Mouse (Mus musculus) ES-Bruce4 (cell line): ENCODE measurements at regions not wholly inside any gene's neighbourhood (a gene's known extent, or its start where the extent isn't known, plus 50 kb on each side); places are given as distances from the start of the nearest gene placed in this dataset.
A peak's percentile ranks its signal among the peaks of the same experiment; 100 is the strongest.

ENCODE experiments used
- H3K27ac ChIP-seq: 2 replicates; pipeline ENCODE4 v1.5.1; 2012; ENCODE audit warnings: low read length, inconsistent platforms; ENCODE audit not compliant: insufficient read depth
- H3K27me3 ChIP-seq: 2 replicates; pipeline ENCODE4 v1.6.1; 2012; ENCODE audit warnings: mild to moderate bottlenecking, low read length, inconsistent platforms; ENCODE audit not compliant: control insufficient read depth, poor library complexity, insufficient read depth, severe bottlenecking
- H3K36me3 ChIP-seq: 2 replicates; pipeline ENCODE4 v1.6.1; 2012; ENCODE audit warnings: inconsistent platforms, mild to moderate bottlenecking, low read length, moderate library complexity; ENCODE audit not compliant: control insufficient read depth, poor library complexity, insufficient read depth, severe bottlenecking
- H3K4me1 ChIP-seq: one replicate; pipeline ENCODE4 v1.8.1; 2011; ENCODE audit warnings: low read length; ENCODE audit not compliant: control insufficient read depth, insufficient read depth
- H3K4me3 ChIP-seq: 2 replicates; pipeline ENCODE4 v1.5.1; 2011; ENCODE audit warnings: low read depth, mild to moderate bottlenecking, low read length
- H3K9ac ChIP-seq: 2 replicates; pipeline ENCODE4 v1.6.1; 2012; ENCODE audit warnings: low read depth, mild to moderate bottlenecking, inconsistent platforms; ENCODE audit not compliant: poor library complexity, severe bottlenecking
- H3K9me3 ChIP-seq: replicated peaks from 2 replicates; pipeline ENCODE4 v1.6.1; 2012; ENCODE audit warnings: mild to moderate bottlenecking, low read length, inconsistent platforms; ENCODE audit not compliant: control insufficient read depth, poor library complexity, insufficient read depth, severe bottlenecking
- CTCF ChIP-seq: IDR thresholded peaks from one replicate; pipeline ENCODE4 v1.8.1; 2011; ENCODE audit warnings: low read depth, low read length
- EP300 ChIP-seq: IDR thresholded peaks from 2 replicates; pipeline ENCODE4 v1.6.1; 2011; ENCODE audit warnings: low read depth, low read length; ENCODE audit not compliant: insufficient read depth
- POLR2A ChIP-seq: IDR thresholded peaks from one replicate; pipeline ENCODE4 v1.8.1; 2011; ENCODE audit warnings: low read length; ENCODE audit not compliant: insufficient read depth

GRCm38 (mm10) chr12:79955501-79955900 is 157.3 kb downstream of the Zfp36l1 start:
- Histone ChIP-seq H3K4me1 (no peaks in the 10 kb centered on the region), H3K9ac (no peak overlapping the region), H3K27me3 (no peaks in the 10 kb centered on the region), H3K27ac (no peak overlapping the region), H3K4me3 (no peak overlapping the region), H3K9me3 (no peaks in the 10 kb centered on the region), H3K36me3 (no peaks in the 10 kb centered on the region)
- TF ChIP-seq POLR2A = no peak
- no peak for TF ChIP-seq EP300
- no peak for TF ChIP-seq CTCF

- TF ChIP-seq POLR2A (no peak), EP300 (no peak), CTCF (no peak)
- H3K36me3 ChIP-seq = no peaks in the 10 kb centered on the region
- no peaks in the 10 kb centered on the region for H3K27me3 ChIP-seq
- H3K9me3 ChIP-seq = no peaks in the 10 kb centered on the region
- H3K9ac ChIP-seq = no peak overlapping the region
- no peak overlapping the region for H3K27ac ChIP-seq
- H3K4me3 ChIP-seq = no peak overlapping the region
- no peaks in the 10 kb centered on the region for H3K4me1 ChIP-seq
These were observed 162.2 kb downstream of the Zfp36l1 start for GRCm38 (mm10) chr12:79950579-79951112.

GRCm38 (mm10) chr12:79949101-79949824 is 163.6 kb downstream of the Zfp36l1 start:
- H3K36me3 ChIP-seq = no peaks in the 10 kb centered on the region
- H3K4me3 ChIP-seq = no peak overlapping the region
- H3K27ac ChIP-seq = no peak overlapping the region
- H3K4me1 ChIP-seq = no peaks in the 10 kb centered on the region
- no peaks in the 10 kb centered on the region for H3K27me3 ChIP-seq
- TF ChIP-seq EP300 (no peak), POLR2A (no peak)
- H3K9ac ChIP-seq = no peak overlapping the region
- no peaks in the 10 kb centered on the region for H3K9me3 ChIP-seq

GRCm38 (mm10) chr12:79947574-79947973 is 165.2 kb downstream of the Zfp36l1 start:
- Histone ChIP-seq H3K9ac (no peak overlapping the region), H3K27me3 (no peaks in the 10 kb centered on the region), H3K4me3 (no peak overlapping the region), H3K36me3 (no peaks in the 10 kb centered on the region), H3K9me3 (no peaks in the 10 kb centered on the region), H3K27ac (no peak overlapping the region), H3K4me1 (no peaks in the 10 kb centered on the region)
- TF ChIP-seq CTCF = no peak
- TF ChIP-seq EP300 = no peak
- TF ChIP-seq POLR2A = no peak

- Histone ChIP-seq H3K4me1 (no peaks in the 10 kb centered on the region), H3K4me3 (no peak overlapping the region), H3K27me3 (no peaks in the 10 kb centered on the region), H3K9ac (no peak overlapping the region), H3K27ac (no peak overlapping the region), H3K9me3 (no peaks in the 10 kb centered on the region), H3K36me3 (no peaks in the 10 kb centered on the region)
- TF ChIP-seq POLR2A = no peak
- TF ChIP-seq CTCF = peak; percentile 82
- 0 out of 2 replicates have a peak, but pooled peaks have one; percentile 18 for TF ChIP-seq EP300
These were observed 166.0 kb downstream of the Zfp36l1 start for GRCm38 (mm10) chr12:79946777-79947176.

- no peaks in the 10 kb centered on the region for H3K9me3 ChIP-seq
- H3K9ac ChIP-seq = no peak overlapping the region
- no peak for TF ChIP-seq POLR2A
- TF ChIP-seq EP300 = no peak
- TF ChIP-seq CTCF = no peak
- H3K27me3 ChIP-seq = no peaks in the 10 kb centered on the region
- no peak overlapping the region for H3K27ac ChIP-seq
- no peaks in the 10 kb centered on the region for H3K36me3 ChIP-seq
- no peak overlapping the region for H3K4me3 ChIP-seq
- H3K4me1 ChIP-seq = no peaks in the 10 kb centered on the region
These were observed 166.9 kb downstream of the Zfp36l1 start for GRCm38 (mm10) chr12:79945899-79946298.
